Comparison of ENCODE assay signal across 21 mouse cellular contexts in genomic region chr2:61734175-61734574, GRCm38 (mm10). TPM values are rescaled to one million over a fixed set of nuclear protein-coding genes. Genes with fewer than 3 reads are reported as not detected.
DNase-seq lines count a peak whose midpoint lies in the region; ATAC-seq and TF ChIP-seq lines count a peak whose summit lies in the region.
"Had no signal": no experiment of that assay in that cellular context is flagged by ENCODE, and none has a peak within 500 bp of the region (broad histone marks: within the 10 kb centered on the region; RNA-seq: fewer than 3 reads in every experiment).

No protein-coding gene starts in this region.

- H3K79me2 ChIP-seq in MEL (ENCODE audit: control insufficient read depth, insufficient read depth, low read length, poor library complexity), result peaks cover 17% of the 10 kb centered on the region

- peaks cover 22 to 25% of the 10 kb centered on the region in 2 experiments for H3K36me3 ChIP-seq in MEL (ENCODE audit: control insufficient read depth in 1 of 2, insufficient read depth in 2 of 2, low read length in 2 of 2)
- H3K36me3 ChIP-seq: hindbrain, embryonic 13.5 days; intestine, embryonic 15.5 days had no signal

- no peaks in the 10 kb centered on the region for H3K9me3 ChIP-seq in MEL (replicated peaks; ENCODE audit: insufficient read depth, low read length)
- H3K9me3 ChIP-seq: hindbrain, embryonic 10.5 days; hindbrain, embryonic 13.5 days; intestine, embryonic 15.5 days had no signal

- intact Hi-C loops in left cerebral cortex, postnatal 36 days (cut with DNase I), result no loop called here

- no peak for TF ChIP-seq POLR2A in MEL (IDR thresholded peaks at IDR 0.05; ENCODE audit: control insufficient read depth in 1 of 2, insufficient read depth in 1 of 2, low read depth in 1 of 2, low read length in 2 of 2, poor library complexity in 1 of 2)

- no peak for TF ChIP-seq RAD21 in MEL (IDR thresholded peaks at IDR 0.05; ENCODE audit: low read depth, low read length)

- no peak overlapping the region for H3K9ac ChIP-seq in MEL (ENCODE audit: control insufficient read depth, low read depth, low read length, poor library complexity, severe bottlenecking)
- H3K9ac ChIP-seq: forebrain, postnatal 0 days; hindbrain, embryonic 13.5 days; intestine, embryonic 15.5 days had no signal

- TF ChIP-seq CTCF in MEL (IDR thresholded peaks at IDR 0.05 in 2 of 3, conservative IDR thresholded peaks at IDR 0.05 in 1 of 3; ENCODE audit: control insufficient read depth in 1 of 3, insufficient read depth in 1 of 3, low read depth in 2 of 3, low read length in 3 of 3, poor library complexity in 1 of 3, severe bottlenecking in 1 of 3), result no peak

- peaks cover 7 to 16% of the 10 kb centered on the region in 2 experiments; a peak in 3 of 4 replicates for H3K4me1 ChIP-seq in MEL (ENCODE audit: control insufficient read depth in 1 of 2, insufficient read depth in 2 of 2, low read length in 2 of 2)
- H3K4me1 ChIP-seq: hindbrain, embryonic 10.5 days; hindbrain, embryonic 13.5 days; intestine, embryonic 15.5 days had no signal

- no peaks in the 10 kb centered on the region for H3K27me3 ChIP-seq in MEL (ENCODE audit: control insufficient read depth in 1 of 2, insufficient read depth in 2 of 2, low read length in 2 of 2)
- H3K27me3 ChIP-seq: hindbrain, embryonic 13.5 days; intestine, embryonic 15.5 days had no signal

- peak; percentile 30 for DNase-seq in MEL (ENCODE audit: low read depth, low spot score)
- DNase-seq in left cerebral cortex, postnatal 36 days (ENCODE audit: low spot score in 2 of 2), result no peak
- DNase-seq in gastrocnemius, adult 18-20 months (ENCODE audit: low spot score), result no peak
- no peak for DNase-seq in urinary bladder, postnatal 10 days (ENCODE audit: low spot score)
- DNase-seq: adrenal gland, postnatal 10 days; adrenal gland, postnatal 36 days; cerebellum, adult 18-20 months; cerebellum, adult 9-10 months; cerebellum, postnatal 14 days; forebrain, postnatal 0 days; gastrocnemius, postnatal 10 days; gastrocnemius, postnatal 36 days; heart, adult 11 months; kidney, adult 11 months had no signal

- no peak for TF ChIP-seq EP300 in MEL (IDR thresholded peaks at IDR 0.05; ENCODE audit: low read depth in 1 of 2, low read length in 2 of 2)

- no peak overlapping the region for H3K27ac ChIP-seq in MEL (ENCODE audit: control insufficient read depth, low read depth, low read length)
- H3K27ac ChIP-seq: hindbrain, embryonic 10.5 days; hindbrain, embryonic 13.5 days; intestine, embryonic 15.5 days had no signal

- H3K4me3 ChIP-seq in MEL (ENCODE audit: control insufficient read depth in 1 of 2, insufficient read depth in 1 of 2, low read depth in 2 of 2, low read length in 2 of 2), result no peak overlapping the region
- H3K4me3 ChIP-seq: hindbrain, embryonic 10.5 days; hindbrain, embryonic 13.5 days; intestine, embryonic 15.5 days had no signal

- peak; percentile 59 to 71 for ATAC-seq in hematopoietic stem cell, adult 5-6 weeks (replicated peaks in 1 of 2; ENCODE audit: insufficient read depth in 1 of 2, low FRiP score in 2 of 2, low TSS enrichment in 1 of 2, low read depth in 1 of 2, poor library complexity in 2 of 2, severe bottlenecking in 2 of 2)
- peak; percentile 53 for ATAC-seq in neutrophil, adult 5-6 weeks (ENCODE audit: extremely low read depth, insufficient number of reproducible peaks, low FRiP score, poor library complexity, severe bottlenecking)
- ATAC-seq: forebrain, embryonic 14.5 days; forebrain, postnatal 0 days; hindbrain, embryonic 16.5 days; intestine, embryonic 15.5 days had no signal

TF ChIP-seq in MEL, 35 proteins besides CTCF, POLR2A, EP300 and RAD21:
- TF ChIP-seq ZC3H11A (IDR thresholded peaks at IDR 0.05; ENCODE audit: low read depth, low read length), result no peak
- no peak for TF ChIP-seq JUND (IDR thresholded peaks at IDR 0.05; ENCODE audit: low read depth, low read length)
- TF ChIP-seq CHD2 (IDR thresholded peaks at IDR 0.05; ENCODE audit: low read length), result no peak
- TF ChIP-seq MAFK (IDR thresholded peaks at IDR 0.05; ENCODE audit: borderline replicate concordance, low read depth, low read length), result no peak
- TF ChIP-seq TAL1 (IDR thresholded peaks at IDR 0.05; ENCODE audit: low read length), result no peak
- no peak for TF ChIP-seq ETS1 (IDR thresholded peaks at IDR 0.05; ENCODE audit: low read depth, low read length)
- TF ChIP-seq NELFE (IDR thresholded peaks at IDR 0.05; ENCODE audit: low read depth, low read length), result no peak
- TF ChIP-seq TCF12 (IDR thresholded peaks at IDR 0.05; ENCODE audit: low read depth, low read length), result no peak
- TF ChIP-seq MYB (IDR thresholded peaks at IDR 0.05; ENCODE audit: low read depth, low read length), result no peak
- TF ChIP-seq TBP (IDR thresholded peaks at IDR 0.05; ENCODE audit: low read depth, low read length), result no peak
- no peak for TF ChIP-seq KAT2A (conservative IDR thresholded peaks at IDR 0.05; ENCODE audit: low read depth, low read length)
- no peak for TF ChIP-seq ZKSCAN1 (IDR thresholded peaks at IDR 0.05; ENCODE audit: low read depth, low read length)

RNA-seq across cellular contexts. Expression of gene Psmd14, which starts 22.7 kb away (rescaled TPM):
- total RNA-seq in MEL (2012; rRNA removed), result 217 and 238 TPM in 2 replicates
- polyA plus RNA-seq in MEL (2012; ENCODE audit: insufficient read depth in 1 of 2, insufficient read length in 2 of 2, low read depth in 1 of 2, low replicate concordance in 2 of 2, missing spikeins in 1 of 2), result 100 to 1,000 TPM in 1 of 2 experiments, not detected in 1; 156 TPM
- total RNA-seq in hematopoietic stem cell, adult 5-6 weeks (2017), result 136 and 143 TPM in 2 replicates
- 54.8 and 77.2 TPM in 2 replicates for total RNA-seq in neutrophil, adult 5-6 weeks (2017)
- total RNA-seq in left cerebral cortex, postnatal 36 days (2021), result 100 to 1,000 TPM; 103 to 112 TPM
- 10 to 100 TPM; 60.1 to 63.9 TPM for total RNA-seq in gastrocnemius, adult 18-20 months (2021)
